Mouse (Mus musculus): Measurements from ENCODE around the gene Rapgef2. TPM values are rescaled to one million over a fixed set of nuclear protein-coding genes. Genes with fewer than 3 reads are reported as not detected.

Rapgef2 gene
- 13.6 and 18.3 TPM in 2 replicates for polyA plus RNA-seq (2012; rRNA removed; ENCODE audit: low replicate concordance)

GRCm38 (mm10) chr3:79286376-79287107 lies at the start of gene Rapgef2:
Rapgef2 (minus strand) TSS chr3:79286517.

Other genes starting within 250 kb of the Rapgef2 start
- not detected in 2 replicates for gene Gm17359, start 50.1 kb upstream of the Rapgef2 start, polyA plus RNA-seq (2012; rRNA removed; ENCODE audit: low replicate concordance)